Mouse (Mus musculus) adrenal gland, adult 18-20 months (tissue): ENCODE results near the gene Tspan11. TPM values are rescaled to one million over a fixed set of nuclear protein-coding genes. Genes with fewer than 3 reads are reported as not detected.

Experiments used
- DNase-seq, 2 experiments: peaks; one replicate each; pipeline ENCODE4 v3.0.0; 2021 to 2022; ENCODE audit warnings: low spot score in 2 of 2
- total RNA-seq, 2 experiments: library from RNA; stranded (reverse); gene quantifications; 1 replicate in 1 of 2; 2 replicates in 1 of 2; pipeline ENCODE4 v1.2.3; 2021

Tspan11 gene
- total RNA-seq, 2 experiments from 2014 or later: 5.1 to 23.4 TPM

DNA sequence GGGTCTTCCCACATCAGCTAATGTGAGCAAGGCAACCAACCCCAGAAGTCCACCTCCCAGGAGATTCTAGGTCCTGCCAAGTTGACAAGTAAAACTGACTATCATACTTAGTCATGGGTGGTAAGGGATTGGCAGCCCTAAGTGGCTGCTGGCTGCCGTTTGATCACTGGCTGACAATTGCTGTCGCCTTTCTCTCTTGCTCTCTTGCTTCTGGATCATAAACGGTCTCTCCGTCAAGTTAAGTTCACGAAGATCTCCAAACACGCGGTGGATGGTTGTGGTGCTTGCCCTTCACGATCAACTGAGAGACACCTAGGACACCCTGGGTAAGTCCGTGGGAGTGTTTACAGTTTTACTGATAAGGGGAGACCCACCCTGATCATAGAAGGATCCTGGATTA lies 11.0 kb upstream of the Tspan11 start:
- no peak for DNase-seq

DNA sequence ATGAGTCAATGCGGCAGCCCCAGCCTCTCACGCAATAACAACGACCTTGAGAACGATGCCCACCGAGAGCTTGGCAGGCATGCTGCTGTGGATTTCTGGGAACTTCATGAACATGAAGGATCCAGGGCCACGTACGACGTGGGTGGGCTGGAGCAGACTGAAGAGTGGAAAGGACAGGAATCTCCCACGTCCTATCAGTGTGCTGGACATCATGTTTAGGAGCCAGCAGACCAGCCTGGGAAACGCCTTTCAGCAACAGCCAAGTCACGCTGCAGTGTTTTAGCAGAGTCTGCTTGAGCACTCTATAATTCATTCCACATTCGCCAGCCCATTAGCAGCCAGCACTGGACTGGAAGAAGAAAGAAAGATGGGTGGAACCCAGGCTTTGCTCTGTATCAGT lies 10.4 kb upstream of the Tspan11 start:
- no peak for DNase-seq

DNA sequence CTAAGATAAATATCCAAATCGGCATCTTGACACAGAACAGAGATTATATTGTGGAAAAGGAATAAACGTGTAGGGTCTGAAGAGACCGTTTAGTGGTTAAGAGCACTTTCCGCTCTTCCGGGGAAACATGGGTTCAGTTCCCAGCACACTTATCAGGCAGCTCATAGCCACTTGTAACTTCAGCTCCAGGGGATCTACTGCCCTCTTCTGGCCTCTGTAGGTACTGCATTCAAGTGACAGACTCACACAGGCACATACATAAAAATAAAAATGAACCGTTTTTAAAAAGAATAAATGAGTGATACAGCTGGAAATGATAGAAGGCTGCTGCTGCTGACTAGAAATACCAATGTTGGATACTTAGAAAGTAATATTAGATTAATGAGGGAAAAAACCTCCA lies 7.9 kb upstream of the Tspan11 start:
- no peak for DNase-seq

DNA sequence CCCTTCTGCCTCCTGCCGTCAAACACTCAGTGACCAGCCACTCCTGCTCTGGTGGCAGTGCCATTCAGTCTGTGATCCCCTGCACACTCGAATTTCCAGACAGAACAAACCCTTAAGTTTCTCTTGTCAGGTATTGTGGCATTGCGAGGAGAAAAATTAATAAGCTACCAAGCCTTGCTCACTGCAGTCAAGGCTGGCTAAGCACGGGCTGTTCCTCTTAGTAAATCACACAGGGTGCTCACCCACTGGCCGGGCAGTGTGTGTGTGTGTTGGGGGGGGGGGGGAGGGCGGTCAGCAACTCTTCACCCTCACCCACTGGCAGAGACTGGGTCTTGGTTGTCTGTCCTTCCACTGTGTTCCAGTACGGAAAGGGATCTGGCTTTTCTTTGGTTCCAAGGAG lies 473 bp upstream of the Tspan11 start:
- no peak for DNase-seq

DNA sequence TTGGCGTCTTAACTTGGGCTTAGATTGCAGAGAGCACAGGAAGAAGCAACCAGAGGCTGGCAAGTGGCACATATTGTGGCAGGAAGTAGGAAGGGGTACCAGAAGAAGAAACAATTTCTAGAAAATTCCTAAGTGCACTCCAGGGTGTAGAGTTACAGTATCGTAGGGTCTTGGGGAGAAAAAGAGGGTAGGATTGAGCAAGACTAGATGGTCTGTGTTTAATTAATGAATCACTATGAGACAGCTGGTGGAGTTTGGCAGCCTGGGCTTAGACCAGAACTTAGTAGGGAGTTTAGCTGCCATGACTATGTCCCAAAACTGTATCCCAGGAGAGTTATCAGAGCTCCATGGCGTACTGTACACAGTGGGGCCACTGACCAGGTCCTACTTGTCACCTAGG lies 1.2 kb downstream of the Tspan11 start:
- DNase-seq: no peak

DNA sequence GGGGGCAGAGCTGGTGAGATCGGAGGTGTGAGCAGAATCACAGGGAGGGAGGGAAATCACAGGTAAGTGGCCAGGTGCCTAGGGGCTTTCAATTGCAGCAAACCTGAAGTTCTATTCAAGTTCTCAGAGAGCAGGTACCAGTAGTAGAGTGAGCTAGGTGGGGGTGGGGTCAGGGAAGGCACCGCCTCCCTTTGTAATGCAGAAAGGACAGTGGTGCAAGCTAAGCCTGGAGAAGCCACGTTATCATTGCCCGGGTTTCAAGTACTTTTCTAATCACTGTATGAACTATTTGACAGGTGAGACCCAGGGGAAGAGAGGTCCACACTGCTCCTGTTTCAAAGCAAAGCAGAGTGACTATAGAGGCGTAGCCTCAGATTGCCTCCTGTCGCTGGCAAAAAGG lies 6.2 kb downstream of the Tspan11 start:
- no peak for DNase-seq

DNA sequence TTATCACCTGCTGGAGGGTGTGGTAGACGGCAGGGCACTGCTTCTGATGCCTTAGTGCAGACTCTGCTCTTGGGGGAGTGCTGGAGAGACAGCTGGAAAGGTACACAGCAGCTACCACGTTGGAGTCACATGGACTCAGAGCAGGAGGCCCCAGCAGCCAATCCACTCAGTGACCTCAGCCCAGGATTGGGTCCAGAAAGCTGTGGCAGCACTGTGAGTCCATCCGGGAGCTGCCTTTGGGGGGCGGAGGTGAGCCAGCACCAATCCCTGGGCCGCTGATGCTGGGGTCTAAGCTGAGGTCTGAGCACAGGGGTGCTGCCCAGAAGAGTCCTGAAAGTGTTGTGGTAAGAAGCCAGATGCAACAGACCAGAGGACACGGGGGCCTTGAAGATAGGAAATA lies 7.6 kb downstream of the Tspan11 start:
- no peak for DNase-seq

DNA sequence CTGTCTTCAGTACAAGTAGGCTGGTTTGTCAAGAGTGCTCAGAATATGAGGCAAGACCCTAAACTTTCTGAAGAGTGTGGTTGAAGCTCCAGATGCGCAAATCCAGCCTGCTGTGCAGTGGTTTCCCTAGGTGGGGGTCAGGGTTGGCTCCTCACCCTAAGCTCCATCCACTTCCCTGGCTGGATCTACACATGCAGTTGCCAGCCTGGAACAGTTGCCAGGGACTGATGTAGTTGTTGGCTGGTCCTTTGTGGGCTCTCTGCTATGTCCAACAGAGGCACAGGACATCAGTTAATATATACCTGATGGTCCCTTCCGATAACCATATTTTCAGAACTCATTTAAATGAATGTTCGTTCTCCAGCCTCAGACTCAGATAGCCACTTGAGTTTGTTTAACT lies 9.0 kb downstream of the Tspan11 start:
- no peak for DNase-seq

DNA sequence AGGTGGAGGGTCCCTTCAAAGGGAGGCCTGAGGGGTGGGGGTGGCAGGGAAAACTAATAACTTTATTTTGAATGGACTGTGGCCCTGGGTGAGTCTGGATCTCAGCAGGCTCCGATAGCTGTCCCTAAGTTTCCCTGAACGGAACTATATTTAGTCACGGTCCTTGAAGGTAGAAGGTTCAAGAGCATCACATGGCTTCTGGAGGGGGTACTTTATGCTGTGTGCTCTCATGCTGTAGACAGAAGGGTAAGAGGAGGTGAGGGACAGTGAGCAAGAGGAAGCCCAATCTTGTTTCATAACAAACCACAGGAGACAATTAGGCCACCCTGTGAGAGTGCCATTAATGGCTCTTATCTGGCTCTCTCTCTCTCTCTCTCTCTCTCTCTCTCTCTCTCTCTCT lies 10.0 kb downstream of the Tspan11 start:
- no peak for DNase-seq

DNA sequence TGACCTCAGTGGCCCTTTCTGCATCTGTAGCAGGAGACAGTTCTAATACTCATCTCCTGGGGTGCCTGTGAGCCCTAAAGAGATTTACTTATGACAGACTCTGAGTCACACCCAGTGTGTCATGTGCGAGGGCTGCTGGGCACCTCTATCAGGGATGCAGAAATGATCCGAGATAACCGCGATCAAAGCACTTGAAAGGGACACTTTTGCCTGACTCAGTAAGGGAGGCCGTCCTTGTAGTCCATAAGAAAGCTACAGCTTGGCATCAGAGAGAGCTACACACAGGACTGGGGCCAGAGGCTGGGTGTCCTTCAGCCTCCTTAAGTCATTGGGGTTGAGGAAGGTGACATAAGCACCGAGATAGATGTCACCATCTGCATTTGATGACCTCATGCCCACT lies 12.7 kb downstream of the Tspan11 start:
- no peak for DNase-seq

DNA sequence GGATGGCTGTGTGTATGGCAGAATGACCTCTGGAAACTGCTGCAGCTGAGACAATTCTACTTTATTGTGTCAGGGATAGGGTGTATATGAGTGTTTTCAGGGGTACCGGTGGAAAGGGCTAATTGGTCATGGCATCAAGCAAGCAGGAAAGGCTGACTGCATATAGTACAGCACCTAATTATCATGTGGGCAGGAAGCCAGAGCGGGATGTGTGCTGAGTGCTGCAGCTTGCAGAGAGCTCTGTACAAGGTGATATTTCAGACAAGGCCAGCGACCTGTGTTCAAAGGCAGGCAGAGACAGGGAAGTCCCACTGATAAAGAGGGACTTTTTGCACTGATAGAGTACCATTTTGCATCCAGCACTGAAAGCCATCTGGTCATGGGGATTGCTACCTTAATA lies 13.9 kb downstream of the Tspan11 start:
- DNase-seq: no peak

DNA sequence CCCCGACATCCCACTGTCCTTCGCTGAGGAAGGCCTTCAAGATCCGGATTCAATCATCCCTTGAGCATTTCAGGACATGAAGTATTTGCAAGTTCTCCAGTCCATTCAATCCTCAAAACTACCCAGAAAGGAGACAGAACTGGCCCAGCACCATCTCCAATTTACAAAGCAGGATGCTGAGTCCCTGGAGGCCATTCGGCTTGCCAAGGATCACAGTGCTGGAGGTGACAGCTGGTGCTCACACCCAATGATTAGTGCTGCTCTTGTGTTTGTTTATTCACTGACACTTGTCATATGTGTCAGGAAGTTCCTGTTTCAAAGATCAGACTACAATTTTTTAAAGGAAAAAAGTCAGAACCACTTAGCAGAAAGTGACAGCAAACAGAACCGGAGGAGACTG lies 14.3 kb downstream of the Tspan11 start:
- DNase-seq: no peak

DNA sequence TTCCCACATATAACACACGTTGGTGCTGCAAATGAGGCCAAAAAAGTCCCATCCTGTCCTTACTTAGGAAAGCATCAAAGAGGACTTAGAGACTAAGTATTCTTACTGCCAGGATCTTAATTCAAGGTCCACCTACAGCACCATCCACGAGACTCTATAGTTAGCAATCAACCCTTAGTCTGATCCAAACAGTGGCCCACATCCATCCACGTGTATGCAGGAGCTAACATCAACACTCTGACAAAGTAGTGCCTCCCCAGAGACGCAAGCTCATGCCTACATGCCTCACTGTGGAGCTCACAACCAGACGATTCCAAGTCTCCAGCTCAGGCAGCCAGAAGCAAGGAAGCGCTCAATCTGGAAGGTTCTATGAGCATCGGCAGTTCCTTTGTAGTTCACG lies 15.2 kb downstream of the Tspan11 start:
- DNase-seq: no peak

DNA sequence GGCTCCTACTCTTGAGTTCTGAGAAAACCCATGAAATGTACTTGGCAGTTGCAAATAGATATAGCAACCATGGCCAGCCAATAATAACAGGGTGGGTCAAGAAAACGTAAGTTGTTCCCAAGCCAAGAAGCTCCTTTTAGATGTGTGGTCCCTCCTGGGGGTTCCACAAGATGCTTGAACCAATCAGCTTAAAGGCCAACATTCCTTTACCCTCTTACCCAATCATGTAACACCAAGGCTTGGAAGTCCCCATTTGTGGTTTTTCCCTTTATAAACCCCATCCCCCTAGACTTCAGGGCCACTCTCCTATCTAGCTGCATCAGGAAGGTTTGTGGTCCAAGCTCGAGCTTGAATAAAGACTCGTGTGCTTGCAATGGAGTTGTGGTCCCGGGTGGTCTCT lies 23.2 kb downstream of the Tspan11 start:
- DNase-seq: no peak

DNA sequence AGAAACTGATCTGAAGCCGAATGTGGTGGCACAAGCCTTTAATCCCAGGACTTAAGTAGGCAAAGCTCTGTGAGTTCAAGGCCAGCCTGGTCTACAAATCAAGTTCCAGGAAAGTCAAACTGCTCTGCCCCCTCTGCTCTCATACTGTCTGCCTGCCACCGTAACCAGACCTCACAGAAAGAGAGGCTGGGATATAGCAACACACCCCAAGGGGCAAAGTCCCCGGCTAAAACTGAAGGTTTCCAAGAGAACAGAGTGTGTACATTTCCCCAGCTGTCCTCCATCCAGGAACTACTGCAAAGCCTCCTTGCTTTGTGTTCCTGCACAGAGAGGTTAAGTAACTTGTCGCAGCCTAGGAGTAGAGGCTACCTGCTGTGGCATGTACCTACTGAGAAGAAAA lies 24.3 kb downstream of the Tspan11 start:
- no peak for DNase-seq

DNA sequence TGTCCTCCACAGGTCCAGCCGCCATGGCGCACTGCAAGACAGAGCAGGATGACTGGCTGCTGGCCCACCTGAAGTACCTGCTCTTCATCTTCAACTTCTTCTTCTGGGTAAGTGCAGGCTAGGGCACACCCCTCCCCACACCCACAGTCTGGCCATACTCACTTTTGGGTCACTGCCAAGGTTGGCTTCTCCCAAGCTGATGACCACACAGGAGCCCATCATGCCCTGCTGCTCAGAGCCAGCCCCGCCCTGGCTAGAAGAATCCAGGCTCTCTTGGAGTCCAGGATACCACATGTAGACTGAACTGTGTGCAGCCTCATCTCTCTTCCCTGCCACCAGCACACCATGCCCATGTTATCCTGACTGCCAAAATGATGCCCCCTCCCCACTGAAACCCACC lies 25.5 kb downstream of the Tspan11 start:
- DNase-seq: peak in 1 of 2 experiments; percentile 15

DNA sequence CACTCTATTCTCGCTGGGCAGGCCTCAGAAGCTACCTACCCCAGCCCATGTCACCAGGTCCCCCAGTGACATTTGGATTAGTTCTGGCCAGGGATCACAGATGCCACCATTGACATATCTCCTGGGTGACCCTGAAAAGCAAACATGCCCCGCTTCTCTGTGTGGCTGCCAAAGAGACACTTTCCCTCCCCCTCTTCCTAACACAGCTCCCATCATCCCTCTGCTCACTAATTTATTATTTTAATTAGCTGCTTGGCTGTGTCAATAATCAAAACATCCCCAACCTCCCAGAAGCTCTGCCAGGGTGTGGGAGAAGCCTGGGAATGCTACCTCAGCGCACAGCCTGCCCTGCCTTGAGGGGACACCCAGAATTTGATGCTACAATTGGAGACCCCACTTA lies 29.6 kb downstream of the Tspan11 start:
- peak in 1 of 2 experiments; percentile 17 for DNase-seq

DNA sequence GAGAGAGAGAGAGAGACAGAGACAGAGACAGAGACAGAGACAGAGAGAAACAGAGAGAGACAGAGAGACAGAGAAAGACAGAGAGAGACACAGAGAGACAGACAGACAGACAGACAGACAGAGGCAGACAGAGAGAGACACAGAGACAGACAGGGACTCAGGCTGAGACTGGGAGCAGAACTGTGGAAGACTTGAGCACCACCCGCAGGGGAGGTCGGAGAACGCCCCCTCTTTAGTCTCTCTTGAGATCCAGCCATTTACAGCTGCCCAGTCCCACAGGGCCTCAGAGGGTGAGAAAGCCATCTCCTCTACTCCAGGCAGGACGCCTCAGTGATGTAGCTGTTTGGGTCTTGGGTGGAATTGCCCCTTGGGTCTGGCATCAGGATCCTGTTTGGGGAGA lies 30.3 kb downstream of the Tspan11 start:
- no peak for DNase-seq

DNA sequence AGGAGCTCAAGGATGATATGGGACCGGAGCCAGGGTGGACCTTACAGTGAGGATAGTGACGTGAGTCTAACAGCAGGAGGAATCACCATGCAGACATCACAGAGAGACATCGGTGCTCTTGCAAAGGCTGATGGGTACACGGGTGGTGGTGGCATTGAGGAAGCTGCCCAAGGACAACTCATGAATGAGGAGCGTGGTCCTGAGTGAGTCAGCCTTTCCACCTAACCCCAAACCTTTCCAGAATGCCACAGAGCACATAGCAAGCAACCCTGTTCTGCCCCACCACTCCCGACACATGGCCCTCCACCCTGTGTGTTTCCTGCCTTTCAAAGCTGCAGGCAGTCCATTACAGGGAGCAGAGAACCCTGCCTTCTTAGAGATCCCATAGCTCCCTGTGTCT lies 32.1 kb downstream of the Tspan11 start:
- DNase-seq: peak; percentile 30

DNA sequence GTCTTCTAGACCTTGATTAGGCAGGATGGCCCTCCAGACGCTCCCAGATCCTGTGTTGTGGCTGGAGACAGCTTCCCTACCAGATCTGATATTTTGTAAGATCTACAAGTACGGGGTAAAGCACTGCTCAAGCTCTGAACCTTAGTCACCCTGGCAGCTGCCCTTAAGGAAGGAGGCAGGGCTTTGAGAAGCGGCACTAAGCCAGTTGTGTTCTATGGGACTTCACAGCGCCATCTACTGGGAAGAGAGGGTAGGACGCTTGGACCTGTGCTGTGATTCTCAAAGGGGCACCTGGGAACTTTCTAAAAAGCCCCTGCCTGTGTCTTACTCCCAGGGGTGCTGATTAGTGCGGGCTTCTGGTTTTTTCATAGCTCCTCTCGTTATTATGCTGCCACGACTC lies 33.3 kb downstream of the Tspan11 start:
- DNase-seq: peak; percentile 79

DNA sequence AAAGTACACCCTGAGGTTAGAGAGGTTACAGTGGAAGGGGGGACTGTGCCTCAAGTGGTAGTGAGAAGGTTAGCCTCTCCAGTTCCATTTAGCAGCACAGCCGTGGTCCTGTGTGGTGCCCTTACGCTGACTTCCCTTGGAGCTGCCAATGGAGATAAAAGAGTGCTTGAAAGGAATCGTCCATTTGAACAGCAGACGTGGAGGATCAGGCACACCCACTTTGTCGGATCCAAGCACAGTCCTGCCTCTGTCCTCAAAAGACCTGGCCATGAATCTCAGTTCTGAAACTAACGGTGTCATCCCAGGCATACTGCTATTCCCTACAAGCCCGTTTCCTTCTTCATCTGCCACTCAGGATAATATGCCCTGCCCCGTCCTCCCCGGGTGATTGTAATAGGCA lies 34.6 kb downstream of the Tspan11 start:
- DNase-seq: no peak

DNA sequence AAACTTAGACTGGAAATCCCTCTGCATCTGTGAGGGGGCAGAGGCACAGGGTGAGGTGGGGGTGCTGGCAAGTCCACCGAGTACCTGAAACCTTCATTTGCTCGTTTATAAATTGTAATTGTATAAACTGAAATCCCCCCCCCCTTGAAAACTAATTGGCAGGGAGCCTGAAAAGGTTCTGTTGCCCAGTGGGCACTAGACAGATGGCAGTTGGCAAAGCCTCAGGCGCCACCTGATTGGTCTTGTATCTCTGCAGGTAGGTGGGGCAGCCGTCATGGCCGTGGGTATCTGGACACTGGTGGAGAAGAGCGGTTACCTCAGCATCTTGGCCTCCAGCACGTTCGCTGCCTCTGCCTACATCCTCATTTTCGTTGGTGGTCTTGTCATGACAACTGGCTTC lies 35.9 kb downstream of the Tspan11 start:
- DNase-seq: no peak

DNA sequence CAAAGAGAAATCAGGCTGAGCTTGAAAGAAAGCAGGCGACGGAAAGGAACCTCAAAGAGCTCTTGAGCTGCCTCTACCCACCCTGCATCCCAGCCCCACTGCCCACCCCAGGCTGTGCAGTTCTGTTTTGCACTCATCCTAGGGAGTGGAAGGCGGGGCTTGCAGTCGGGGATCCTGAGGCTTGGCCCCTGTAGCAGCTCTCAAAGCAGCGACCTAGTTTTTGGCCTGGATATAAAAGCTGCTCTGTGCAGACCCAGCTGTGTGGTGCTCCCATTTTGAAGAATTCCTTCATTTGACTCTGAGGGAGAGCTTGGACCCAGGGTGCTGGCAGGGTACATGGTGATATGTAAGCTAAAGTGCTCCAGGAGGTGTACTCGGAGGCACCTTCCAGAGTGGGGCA lies 37.4 kb downstream of the Tspan11 start:
- DNase-seq: no peak

DNA sequence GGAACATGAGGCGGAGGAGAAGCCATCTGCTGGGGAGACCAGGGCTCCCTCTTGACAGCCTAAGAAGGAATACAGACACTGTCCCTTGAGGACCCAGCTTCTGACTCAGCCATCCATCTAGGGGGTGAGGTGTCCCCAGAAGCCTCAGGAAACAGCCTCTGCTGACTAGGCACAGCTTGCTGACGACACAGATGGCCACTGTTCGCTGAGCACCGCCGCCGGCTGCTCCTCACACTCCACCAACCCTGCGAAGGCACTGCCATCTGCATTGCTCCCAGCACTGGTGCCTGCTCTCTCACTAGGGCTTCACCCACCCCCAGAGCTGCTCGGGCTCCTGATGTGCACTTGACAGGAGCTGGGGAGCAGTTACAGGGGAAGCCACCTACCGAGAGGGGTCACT lies 38.5 kb downstream of the Tspan11 start:
- no peak for DNase-seq
